Mouse (Mus musculus) spleen, postnatal 4 days (tissue): ENCODE data around the gene Tmem132d.

Experiments
- DNase-seq, 2 experiments: peaks; one replicate each; pipeline ENCODE4 v3.0.0; 2022; ENCODE audit warnings: low spot score in 2 of 2

The Tmem132d gene

GRCm38 (mm10) chr5:128218281-128218680, 214.6 kb downstream of the Tmem132d start:
- DNase-seq = no peak

GRCm38 (mm10) chr5:128211125-128211524, 221.8 kb downstream of the Tmem132d start:
- no peak for DNase-seq

- no peak for DNase-seq
Observed at GRCm38 (mm10) chr5:128205716-128206115, 227.2 kb downstream of the Tmem132d start.

- DNase-seq = no peak
Observed at GRCm38 (mm10) chr5:128204685-128205320, 228.1 kb downstream of the Tmem132d start.

- DNase-seq = no peak
Observed at GRCm38 (mm10) chr5:128203879-128204581, 228.8 kb downstream of the Tmem132d start.

- DNase-seq = no peak
Observed at GRCm38 (mm10) chr5:128194106-128194505, 238.8 kb downstream of the Tmem132d start.

- no peak for DNase-seq
Observed at GRCm38 (mm10) chr5:128192485-128193055, 240.3 kb downstream of the Tmem132d start.

GRCm38 (mm10) chr5:128191710-128192109, 241.2 kb downstream of the Tmem132d start:
- no peak for DNase-seq

GRCm38 (mm10) chr5:128190243-128190820, 242.5 kb downstream of the Tmem132d start:
- no peak for DNase-seq

GRCm38 (mm10) chr5:128176234-128176633, 256.6 kb downstream of the Tmem132d start:
- no peak for DNase-seq

- DNase-seq = no peak
Observed at GRCm38 (mm10) chr5:128158901-128159675, 273.8 kb downstream of the Tmem132d start.

GRCm38 (mm10) chr5:128151461-128151860, 281.4 kb downstream of the Tmem132d start:
- no peak for DNase-seq

GRCm38 (mm10) chr5:128146901-128147645, 285.8 kb downstream of the Tmem132d start:
- no peak for DNase-seq

- DNase-seq = no peak
Observed at GRCm38 (mm10) chr5:128144799-128145198, 288.1 kb downstream of the Tmem132d start.

- DNase-seq = no peak
Observed at GRCm38 (mm10) chr5:128136818-128137217, 296.1 kb downstream of the Tmem132d start.

GRCm38 (mm10) chr5:128122656-128123055, 310.2 kb downstream of the Tmem132d start:
- no peak for DNase-seq

GRCm38 (mm10) chr5:128119171-128119570, 313.7 kb downstream of the Tmem132d start:
- no peak for DNase-seq

GRCm38 (mm10) chr5:128113107-128113506, 319.8 kb downstream of the Tmem132d start:
- DNase-seq = no peak

GRCm38 (mm10) chr5:128112518-128112917, 320.4 kb downstream of the Tmem132d start:
- no peak for DNase-seq

GRCm38 (mm10) chr5:128111664-128112063, 321.2 kb downstream of the Tmem132d start:
- no peak for DNase-seq

- no peak for DNase-seq
Observed at GRCm38 (mm10) chr5:128102556-128102955, 330.3 kb downstream of the Tmem132d start.
